Mouse (Mus musculus) kidney, adult 2 months (tissue): ENCODE measurements around the gene Slc7a15. TPM values are rescaled to one million over a fixed set of nuclear protein-coding genes. Genes with fewer than 3 reads are reported as not detected.
"Not testable (repeated sequence)": the region's sequence is repeated elsewhere in the genome, so short reads cannot be mapped to it uniquely, and the experiment has no call there.

Experiments used
- DNase-seq: peaks from one replicate; pipeline ENCODE4 v3.0.0; 2021
- H3K27ac ChIP-seq: fragments of 200-500 bp; 2 replicates; pipeline ENCODE4 v1.5.1; 2012; ENCODE audit warnings: low read depth, low read length, control low read depth, inconsistent platforms; ENCODE audit not compliant: insufficient read depth
- H3K27me3 ChIP-seq: fragments of 200-500 bp; replicated peaks from 2 replicates; pipeline ENCODE4 v1.6.1; 2012; ENCODE audit warnings: mild to moderate bottlenecking, moderate library complexity, low read length, inconsistent platforms; ENCODE audit not compliant: control insufficient read depth, insufficient read depth
- H3K36me3 ChIP-seq: fragments of 200-500 bp; 2 replicates; pipeline ENCODE4 v1.6.1; 2012; ENCODE audit warnings: mild to moderate bottlenecking, moderate library complexity, low read length, inconsistent platforms; ENCODE audit not compliant: control insufficient read depth, insufficient read depth
- H3K4me1 ChIP-seq: fragments of 200-500 bp; 2 replicates; pipeline ENCODE4 v1.6.1; 2011; ENCODE audit warnings: low read length; ENCODE audit not compliant: control insufficient read depth, insufficient read depth
- H3K4me3 ChIP-seq: fragments of 200-500 bp; 2 replicates; pipeline ENCODE4 v1.5.1; 2011; ENCODE audit warnings: mild to moderate bottlenecking, low read depth, low read length, control low read depth; ENCODE audit not compliant: insufficient read depth
- CTCF ChIP-seq: fragments of 200-500 bp; conservative IDR thresholded peaks from 2 replicates; pipeline ENCODE4 v1.5.1; 2011; ENCODE audit warnings: low read depth, mild to moderate bottlenecking, control low read depth, low read length, moderate library complexity, mixed read lengths; ENCODE audit not compliant: insufficient read depth, insufficient read length
- POLR2A ChIP-seq: fragments of 200-500 bp; IDR thresholded peaks from one replicate; pipeline ENCODE4 v1.6.1; 2011; ENCODE audit warnings: low read depth, low read length, control low read depth
- WGBS: fragments of 180-500 bp; shearing (Covaris S2); methylation state at CpG from one replicate; pipeline ENCODE4 v1.1.7; 2018; 5-methylcytosine and 5-hydroxymethylcytosine counted together
- polyA plus RNA-seq: library from polyadenylated mRNA; depleted of rRNA; stranded (reverse); fragments of >200 nt; gene quantifications from 2 replicates; pipeline ENCODE4 v1.2.3, GENCODE M21; 2012

The Slc7a15 gene
- polyA plus RNA-seq, 1 experiment: 0.61 TPM

DNA sequence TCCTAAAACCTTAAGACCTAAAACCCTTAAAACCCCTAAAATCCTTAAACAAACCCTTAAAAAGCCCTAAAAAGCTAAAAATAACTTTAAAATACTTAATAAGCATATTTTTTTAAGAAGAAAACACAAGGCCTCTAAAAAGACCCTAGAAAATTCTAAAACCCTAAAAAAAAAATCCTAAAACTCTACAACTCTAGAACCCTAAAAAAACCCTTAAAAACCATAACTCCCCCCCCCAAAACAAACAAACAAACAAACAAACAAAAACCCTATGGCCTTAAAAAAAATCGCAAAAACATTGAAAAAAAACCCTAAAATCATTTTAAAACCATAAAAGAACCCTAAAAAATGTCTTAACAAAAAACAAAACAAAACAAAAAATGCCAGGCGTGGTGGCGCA is 19.4 kb upstream of the Slc7a15 start:
- no peak for TF ChIP-seq CTCF
- no peak for TF ChIP-seq POLR2A
- DNase-seq: no peak
- no peak overlapping the region for H3K27ac ChIP-seq
- H3K4me1 ChIP-seq: no peaks in the 10 kb centered on the region
- H3K36me3 ChIP-seq: no peaks in the 10 kb centered on the region
- H3K27me3 ChIP-seq: no peaks in the 10 kb centered on the region
- no peak overlapping the region for H3K4me3 ChIP-seq
- WGBS: 97% methylated on average over 3 of the region's 3 CpGs

DNA sequence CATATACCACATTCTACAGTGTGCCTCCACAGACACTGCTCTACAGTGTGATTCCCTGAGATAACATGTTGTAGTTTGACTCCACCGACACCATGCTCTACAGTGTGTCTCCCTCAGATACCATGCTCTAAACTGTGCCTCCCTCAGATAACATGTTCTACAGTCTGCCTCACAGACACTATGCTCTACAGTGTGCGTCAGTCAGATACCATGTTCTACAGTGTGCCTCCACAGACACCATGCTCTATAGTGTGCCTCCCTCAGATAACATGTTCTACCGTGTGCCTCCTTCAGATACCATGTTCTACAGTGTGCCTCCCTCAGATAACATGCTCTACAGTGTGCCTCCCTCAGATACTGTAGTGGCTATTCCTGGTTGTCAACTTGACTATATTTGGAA is 10.2 kb upstream of the Slc7a15 start:
- no peaks in the 10 kb centered on the region for H3K27me3 ChIP-seq
- H3K4me3 ChIP-seq: no peak overlapping the region
- no peaks in the 10 kb centered on the region for H3K36me3 ChIP-seq
- TF ChIP-seq CTCF (no peak), POLR2A (no peak)
- H3K4me1 ChIP-seq: no peaks in the 10 kb centered on the region
- no peak for DNase-seq
- H3K27ac ChIP-seq: no peak overlapping the region
- 96% methylated on average over 3 of the region's 3 CpGs for WGBS

DNA sequence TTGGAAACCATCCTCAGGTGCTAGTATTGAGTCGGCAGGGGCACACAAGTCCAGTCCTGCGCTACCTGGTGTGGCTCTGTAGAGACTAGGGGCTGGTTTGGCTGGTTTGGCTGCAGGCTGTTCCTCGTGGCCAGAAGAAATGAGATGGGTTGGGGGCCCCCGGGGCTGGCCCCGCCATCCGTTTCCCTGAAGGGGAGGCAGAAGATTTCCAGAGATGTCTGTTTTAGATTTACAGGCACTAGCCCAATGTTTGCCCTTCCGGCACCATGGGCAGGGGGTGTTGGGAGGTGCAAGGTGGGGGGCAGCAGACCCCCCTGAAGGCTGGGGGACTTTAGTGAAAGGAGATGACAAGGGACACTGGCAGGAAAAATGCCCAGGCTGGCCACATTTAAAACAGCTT is 3.3 kb downstream of the Slc7a15 start:
- H3K4me1 ChIP-seq: no peaks in the 10 kb centered on the region
- no peaks in the 10 kb centered on the region for H3K36me3 ChIP-seq
- H3K27ac ChIP-seq: no peak overlapping the region
- no peak overlapping the region for H3K4me3 ChIP-seq
- 96% methylated on average over 7 of the region's 7 CpGs for whole genome bisulfite sequencing
- no peaks in the 10 kb centered on the region for H3K27me3 ChIP-seq
- TF ChIP-seq POLR2A (no peak), CTCF (no peak)
- DNase-seq: no peak

DNA sequence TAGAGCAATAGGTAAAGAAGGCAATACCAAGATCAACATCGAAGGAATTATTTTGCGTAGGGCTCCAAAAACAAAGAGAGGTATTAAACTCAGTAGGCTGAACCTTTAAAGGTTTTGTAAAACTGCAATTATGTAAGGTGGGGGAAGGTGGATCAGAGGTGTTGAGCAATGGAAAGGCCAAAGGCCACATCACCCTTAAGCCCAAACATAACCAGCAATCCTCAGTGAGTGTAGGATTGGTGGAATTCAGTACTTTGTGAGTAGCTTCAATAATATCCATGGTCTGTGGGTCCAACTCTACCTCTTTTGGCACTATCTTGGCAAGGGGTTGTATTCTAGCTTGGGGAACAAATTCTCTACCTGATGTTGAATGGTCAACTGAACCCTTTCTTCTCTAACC is 7.5 kb downstream of the Slc7a15 start:
- H3K27me3 ChIP-seq, DNase-seq, H3K36me3 ChIP-seq, H3K4me1 ChIP-seq, H3K4me3 ChIP-seq, H3K27ac ChIP-seq: not testable (repeated sequence)
- 99% methylated on average over 2 of the region's 2 CpGs for WGBS

DNA sequence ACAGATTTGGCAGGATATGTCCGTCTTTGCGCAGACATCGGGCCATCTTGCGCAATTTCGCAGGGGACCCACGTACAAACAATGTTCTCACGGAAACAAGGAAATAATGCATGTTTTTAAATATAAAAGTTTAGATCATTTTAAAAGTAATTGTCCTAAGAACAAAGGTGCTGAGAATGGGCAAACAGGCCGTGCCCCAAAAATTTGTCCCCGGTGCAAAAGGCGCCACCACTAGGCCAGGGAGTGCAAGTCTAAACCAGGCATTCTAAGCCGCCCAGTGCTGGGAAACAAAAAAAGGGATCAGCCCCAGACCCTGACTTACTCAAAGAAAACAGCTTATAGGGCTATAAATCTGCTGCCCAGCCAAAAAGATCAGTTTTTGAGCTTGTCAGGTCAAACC is 25.5 kb downstream of the Slc7a15 start:
- Histone ChIP-seq H3K27ac (no peak overlapping the region), H3K36me3 (no peaks in the 10 kb centered on the region), H3K4me1 (no peaks in the 10 kb centered on the region), H3K27me3 (no peaks in the 10 kb centered on the region), H3K4me3 (no peak overlapping the region)
- WGBS: 74% methylated on average over 11 of the region's 11 CpGs
- TF ChIP-seq CTCF: peak; percentile 30; the same call in 1 of the 2 replicates
- TF ChIP-seq POLR2A: no peak
- DNase-seq: no peak

DNA sequence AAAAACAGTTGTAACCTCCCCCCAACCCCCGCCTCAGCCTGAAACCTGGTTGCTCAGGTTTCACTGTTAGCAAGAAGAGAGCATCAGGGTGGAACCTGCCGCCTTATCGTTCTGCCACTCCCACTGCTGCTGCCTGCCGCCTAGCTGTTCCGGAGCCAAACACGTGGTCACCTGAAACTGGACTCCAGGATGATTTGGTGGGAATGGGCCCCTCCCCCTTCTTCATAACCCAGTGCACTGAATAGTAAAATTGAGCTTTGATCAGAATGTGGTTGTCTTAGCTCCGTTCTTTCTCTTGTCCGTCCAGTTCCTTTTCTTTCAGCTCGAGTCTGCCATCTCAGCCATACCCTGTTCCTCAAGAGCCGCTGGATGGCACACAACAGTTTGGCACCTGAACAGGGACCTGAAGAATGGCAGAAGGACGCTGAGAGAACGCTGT is 26.9 kb downstream of the Slc7a15 start:
- not testable (repeated sequence) for H3K4me1 ChIP-seq, H3K36me3 ChIP-seq, H3K27me3 ChIP-seq
- WGBS: 13% methylated on average over 12 of the region's 12 CpGs
- Histone ChIP-seq H3K27ac (peak overlapping the region; percentile 2; the same call in 1 of the 2 replicates), H3K4me3 (peak overlapping the region; percentile 39; the same call in 1 of the 2 replicates)
- peak; percentile 34 for DNase-seq

DNA sequence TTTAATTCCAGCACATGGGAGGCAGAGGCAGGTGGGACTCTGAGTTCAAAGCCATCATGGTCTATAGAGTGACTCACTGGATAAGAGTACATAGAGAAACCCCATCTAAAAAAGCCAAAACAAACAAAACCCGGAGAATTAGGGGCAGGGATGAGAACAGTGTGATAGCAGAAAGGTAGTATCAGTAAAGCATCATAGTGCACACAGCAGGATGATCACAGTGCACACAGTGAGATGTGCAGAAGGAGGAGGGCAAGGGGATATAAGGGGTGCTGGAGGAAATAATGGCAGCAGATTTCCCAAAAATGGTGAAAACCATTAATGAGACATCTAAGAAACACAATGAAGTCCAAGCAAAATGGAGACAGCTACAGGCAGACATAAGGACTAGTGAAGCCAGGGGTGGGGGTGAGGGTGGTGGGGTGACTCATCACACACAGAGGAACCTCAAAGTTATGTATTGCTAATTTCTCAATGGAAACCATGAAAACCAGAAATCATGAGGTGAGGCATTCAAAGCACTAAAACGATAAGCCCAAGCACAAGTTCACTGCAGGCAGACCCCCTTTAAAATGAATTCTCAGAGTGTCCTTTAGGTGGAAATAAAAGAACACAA is 27.5 kb downstream of the Slc7a15 start:
- H3K4me1 ChIP-seq, H3K27ac ChIP-seq, DNase-seq, H3K36me3 ChIP-seq, H3K4me3 ChIP-seq, H3K27me3 ChIP-seq: not testable (repeated sequence)
- 51% methylated on average over 2 of the region's 2 CpGs for whole genome bisulfite sequencing

DNA sequence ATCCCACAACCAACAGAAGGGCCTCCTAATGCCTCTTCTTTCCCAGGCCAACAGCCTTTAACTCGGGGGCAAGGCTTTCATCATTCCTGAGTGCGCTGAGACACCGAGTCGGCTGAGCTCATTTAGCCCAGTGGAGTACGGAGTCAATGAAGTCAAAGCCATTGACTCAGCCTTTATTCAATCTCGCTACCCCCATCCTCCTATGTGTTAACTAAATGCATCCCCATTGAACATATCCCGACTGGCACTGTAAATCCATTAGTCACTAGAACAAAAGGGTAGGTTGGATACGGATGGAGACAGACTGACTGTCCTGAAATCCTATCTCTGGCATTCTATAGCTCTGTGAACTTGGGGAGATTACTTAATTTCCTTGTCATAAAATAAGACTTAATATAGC is 36.7 kb downstream of the Slc7a15 start:
- H3K27me3 ChIP-seq, DNase-seq, H3K4me3 ChIP-seq, H3K27ac ChIP-seq, H3K36me3 ChIP-seq, H3K4me1 ChIP-seq: not testable (repeated sequence)
- 89% methylated on average over 8 of the region's 8 CpGs for WGBS

DNA sequence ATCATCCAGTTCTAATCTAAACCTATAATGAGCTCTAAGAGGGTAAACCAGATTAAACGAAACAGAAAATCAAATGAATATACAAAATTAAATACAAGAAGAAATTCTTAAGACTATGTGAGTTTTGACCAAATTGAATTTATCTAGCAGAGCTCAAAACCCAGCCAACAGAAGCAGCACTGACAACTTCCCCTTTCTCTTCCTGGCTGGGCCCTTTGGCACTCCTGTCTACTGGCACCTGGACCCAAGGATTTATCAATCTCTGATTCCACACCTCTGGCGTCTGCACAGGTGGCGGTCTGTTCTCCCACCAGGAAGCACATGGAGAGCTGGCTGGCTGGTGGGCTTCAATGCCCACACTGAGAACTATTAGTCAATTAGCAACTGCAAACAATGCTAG is 39.0 kb downstream of the Slc7a15 start:
- H3K27ac ChIP-seq, H3K4me3 ChIP-seq, H3K27me3 ChIP-seq, H3K4me1 ChIP-seq, H3K36me3 ChIP-seq, DNase-seq: not testable (repeated sequence)
- 71% methylated on average over 3 of the region's 3 CpGs for WGBS
